Mouse (Mus musculus): Measurements from ENCODE around the gene Gria1.

DNA sequence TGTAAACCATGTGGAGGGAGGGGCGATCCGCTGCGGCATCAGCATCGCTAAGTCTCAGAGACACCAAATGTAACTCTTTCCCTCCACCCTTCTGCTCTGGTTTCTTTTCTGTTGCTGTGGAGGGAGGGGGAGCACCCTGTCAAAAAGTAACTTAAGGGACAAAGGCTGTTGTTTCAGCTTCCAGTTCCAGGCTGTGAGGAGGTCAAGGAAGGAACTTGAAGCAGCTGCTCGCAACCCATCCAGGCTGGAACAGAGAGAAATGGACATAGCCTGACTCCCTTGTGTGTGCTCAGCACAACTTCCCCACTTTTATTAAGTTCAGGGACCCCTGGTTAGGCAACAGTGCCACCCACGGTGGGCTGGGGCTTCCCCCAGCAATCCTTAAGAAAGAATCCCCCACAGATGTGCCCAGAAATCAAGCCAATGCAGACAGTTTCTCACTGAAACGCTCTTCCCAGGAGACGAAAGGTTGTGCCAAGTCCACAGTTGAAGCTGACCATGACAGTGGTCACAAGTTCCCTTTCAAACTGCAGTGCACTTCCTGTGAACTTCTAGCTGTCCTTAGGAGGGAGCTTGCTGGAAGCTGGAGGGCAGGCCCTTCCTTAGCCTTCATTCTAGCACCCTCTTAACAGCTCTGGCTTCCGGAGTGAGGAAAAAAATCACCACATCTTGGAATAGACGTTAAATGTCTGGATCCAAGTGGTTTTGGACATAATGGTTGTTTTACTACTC, 190.2 kb downstream of the Gria1 start:
- TF ChIP-seq POLR2A (IDR thresholded peaks at IDR 0.05; ENCODE audit: extremely low read depth, insufficient read depth, low read length) (no peak), CTCF (IDR thresholded peaks at IDR 0.05; ENCODE audit: low read depth, low read length) (no peak)

Data from liver, adult 2 months (tissue).